Mouse (Mus musculus) frontal cortex, postnatal 10 days (tissue): ENCODE data around the gene Nmu.

Source experiments
- DNase-seq, 2 experiments: peaks; one replicate each; pipeline ENCODE4 v3.0.0; 2022; ENCODE audit warnings: low spot score in 2 of 2, mixed read lengths in 1 of 2

Gene Nmu

DNA sequence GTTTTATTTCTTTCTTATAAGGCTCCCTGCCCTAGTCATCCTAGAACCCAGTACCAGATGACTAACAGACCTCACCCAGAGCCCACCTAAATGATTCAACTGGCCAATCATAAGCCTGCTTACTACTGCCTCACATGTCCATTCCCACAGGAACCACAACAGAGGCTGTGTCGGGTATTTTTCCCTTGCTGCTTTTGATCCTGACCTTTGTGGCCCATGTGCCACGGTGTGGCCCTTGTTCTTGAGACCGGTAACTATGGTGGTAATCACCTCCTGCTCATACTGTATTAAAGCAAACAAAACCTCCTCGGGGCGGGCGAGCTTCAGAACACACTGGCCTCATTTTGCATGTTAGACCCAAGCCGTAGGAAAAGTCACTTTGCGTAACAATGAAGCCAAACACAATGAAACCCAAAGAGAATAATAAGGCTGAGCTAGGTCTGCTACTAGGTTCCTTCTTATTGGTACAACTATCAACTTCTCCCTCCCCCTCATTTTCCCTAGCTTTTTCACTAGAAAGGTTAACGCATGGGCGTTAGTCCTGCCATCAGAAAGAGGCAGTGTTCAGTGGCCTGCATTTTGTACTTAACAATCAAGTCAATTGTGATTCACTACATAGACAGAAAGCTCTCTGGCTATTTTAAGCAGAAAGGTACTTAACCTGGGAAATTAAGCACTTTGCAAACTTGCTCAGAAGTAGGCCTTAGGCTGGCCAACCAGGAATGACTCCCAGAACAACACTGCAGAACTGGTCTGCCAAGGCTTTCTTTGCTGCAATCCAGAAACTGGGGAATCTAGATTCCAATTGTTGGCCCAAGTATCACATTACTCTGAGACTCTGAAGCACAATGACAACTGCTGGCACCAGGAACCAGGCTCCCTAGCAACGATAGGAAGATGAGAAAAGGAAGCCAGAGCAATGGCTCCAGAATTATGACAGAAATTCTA, 42.1 kb downstream of the Nmu start:
- DNase-seq = no peak

DNA sequence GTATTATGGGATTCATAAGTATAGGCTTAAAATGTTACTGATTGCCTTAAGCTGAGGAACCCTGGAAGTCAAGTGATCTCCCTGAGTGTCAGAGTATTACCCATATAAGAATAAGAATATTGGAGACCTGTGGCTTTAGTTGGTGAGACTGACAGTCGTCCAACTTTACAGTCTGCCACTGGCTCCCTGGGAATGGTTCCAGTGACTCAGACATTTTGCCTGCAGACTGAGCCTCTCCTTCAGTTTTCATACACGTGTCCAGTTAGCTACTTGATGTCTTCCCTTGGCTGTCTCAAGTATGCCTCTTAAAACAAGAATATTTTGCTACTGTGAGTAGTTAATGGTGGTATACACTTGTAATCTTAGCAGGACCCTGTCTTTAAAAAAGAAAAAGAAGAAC, 55.4 kb downstream of the Nmu start:
- no peak for DNase-seq

DNA sequence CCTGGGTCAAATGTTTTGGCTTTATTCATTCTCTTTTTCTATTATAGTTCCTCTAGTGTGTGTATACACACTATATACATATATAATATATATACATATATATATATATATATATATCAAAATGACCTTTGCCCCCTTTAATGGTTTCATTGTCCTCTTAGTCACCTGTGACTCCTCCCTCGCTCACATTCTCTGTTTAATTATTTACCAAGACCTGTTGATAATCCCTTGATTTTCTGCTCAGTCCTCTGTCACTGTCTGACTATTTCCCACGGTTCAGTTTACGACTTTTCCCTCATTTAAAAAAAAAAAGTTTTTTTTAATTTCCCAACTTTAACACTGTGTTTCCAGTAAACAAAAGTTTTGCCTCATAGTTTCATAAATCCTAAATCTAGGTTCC, 57.3 kb downstream of the Nmu start:
- DNase-seq = no peak

DNA sequence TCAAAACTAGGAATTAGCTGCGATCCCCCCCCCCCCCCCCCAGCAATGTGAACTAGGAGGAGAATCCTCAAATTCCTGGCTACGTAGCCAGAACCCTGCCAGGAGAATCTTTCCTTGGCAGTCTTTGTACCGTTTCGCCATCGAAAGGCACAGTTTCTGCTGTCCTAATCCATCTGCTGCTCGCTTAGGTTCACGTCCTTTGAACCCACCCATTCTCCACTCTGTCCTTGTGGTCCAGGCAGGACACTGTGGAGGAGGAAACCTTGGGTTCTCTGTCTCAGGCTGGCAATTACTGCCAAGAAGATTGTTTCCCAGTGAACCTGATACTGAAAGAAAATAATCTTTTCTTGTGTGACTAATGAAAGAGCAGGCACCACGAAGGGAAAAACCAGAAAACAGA, 58.0 kb downstream of the Nmu start:
- no peak for DNase-seq

DNA sequence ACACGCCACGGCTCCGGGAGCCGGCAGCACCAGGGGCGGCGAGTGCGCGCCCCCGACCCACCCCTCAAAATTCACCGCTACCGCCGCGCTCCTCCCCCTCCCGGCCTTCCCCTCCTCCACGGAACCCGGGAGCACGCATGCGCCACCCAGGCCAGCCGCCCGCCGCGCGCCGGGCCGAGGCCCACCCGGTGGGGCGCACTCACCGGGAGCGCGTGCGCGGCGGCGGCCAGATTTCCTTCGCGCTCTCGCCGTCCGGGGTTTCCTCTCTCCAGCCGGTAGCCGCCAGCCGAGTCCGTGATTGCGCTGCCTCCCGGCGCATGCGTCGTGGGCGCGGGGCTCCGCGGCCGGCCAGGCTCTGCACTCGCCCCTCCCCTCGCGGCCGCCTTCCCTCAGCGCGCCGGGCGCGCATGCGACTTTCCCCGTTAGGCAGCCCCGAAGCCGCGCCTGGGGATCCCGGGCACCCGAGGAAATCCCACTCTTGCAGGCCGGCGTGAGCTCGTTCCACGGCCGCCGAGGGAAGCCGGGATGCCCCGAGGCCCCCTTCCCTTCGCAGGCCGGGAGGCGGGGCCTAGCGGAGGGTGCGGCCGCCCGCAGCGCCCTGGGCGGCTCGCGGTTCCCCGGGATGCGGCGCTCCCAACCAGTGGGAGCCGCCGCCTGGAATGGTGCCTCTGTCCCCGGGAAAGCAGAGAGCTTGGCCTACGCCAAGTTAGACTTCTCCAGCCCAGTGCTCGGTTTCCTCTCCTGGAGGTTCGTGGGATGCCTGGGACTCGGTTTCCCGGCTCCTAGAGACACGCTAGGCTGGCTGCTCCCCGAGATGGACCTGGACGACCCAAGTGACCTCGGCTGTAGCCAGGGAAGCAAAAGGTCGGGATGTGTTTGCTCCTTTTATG, 58.9 kb downstream of the Nmu start, which contains the start of gene Clock:
Gene Clock, minus strand, starts transcription at position 341 of the 890 bp plus-strand sequence.
- DNase-seq = peak; percentile 83 to 91

DNA sequence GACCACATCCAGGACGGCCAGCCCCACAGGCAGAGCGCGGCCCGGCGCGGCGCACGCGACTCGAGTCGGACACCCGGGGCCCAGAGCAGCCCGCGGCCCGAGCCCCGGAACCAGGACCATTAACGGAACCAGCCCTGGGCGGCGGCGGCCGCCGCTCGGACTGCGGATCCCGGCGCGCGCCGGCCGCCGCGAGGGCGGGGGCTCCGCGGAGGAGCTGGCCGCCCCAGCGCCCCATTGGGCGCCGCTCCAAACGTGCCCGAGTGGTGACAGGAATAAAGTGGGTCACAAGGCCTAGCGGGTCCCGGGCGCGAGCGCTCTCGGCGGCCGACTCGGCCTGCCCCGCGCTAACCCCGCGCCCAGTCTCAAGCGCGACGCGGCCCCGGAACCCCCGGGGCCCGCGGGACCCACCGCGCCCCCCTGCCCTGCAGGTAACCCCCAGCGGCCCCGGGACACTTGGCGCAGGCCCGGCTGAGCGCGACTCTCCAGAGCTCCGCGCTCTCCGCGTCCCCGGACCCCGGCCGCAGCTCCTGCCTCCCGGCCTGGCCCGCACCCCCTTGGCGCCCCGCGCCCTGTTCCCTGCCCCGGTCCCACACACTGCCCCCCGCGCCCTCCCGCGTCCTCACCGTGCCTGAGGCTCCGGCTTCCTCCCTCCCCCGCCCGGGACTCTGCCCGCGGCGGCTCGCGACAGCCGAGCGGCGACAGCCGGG, 59.7 kb downstream of the Nmu start:
- peak; percentile 53 to 73 for DNase-seq

DNA sequence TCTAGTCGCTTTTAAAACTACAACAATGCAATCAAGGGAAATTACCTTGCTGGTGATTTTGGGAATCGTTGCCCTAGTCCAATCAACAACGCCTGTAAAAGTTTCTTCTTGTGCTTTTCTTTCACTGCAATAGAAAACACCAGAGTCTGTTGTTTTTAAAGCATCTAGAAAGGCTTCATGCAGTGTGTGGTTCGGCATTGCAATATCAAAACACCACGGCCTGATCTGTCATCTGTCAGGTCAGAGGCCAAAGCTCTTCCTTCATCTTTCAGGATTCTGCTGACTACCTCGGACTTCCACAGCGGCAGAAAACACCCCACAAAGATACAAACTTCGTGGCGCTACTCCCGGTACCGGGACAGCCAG, 60.2 kb downstream of the Nmu start:
- DNase-seq = no peak

DNA sequence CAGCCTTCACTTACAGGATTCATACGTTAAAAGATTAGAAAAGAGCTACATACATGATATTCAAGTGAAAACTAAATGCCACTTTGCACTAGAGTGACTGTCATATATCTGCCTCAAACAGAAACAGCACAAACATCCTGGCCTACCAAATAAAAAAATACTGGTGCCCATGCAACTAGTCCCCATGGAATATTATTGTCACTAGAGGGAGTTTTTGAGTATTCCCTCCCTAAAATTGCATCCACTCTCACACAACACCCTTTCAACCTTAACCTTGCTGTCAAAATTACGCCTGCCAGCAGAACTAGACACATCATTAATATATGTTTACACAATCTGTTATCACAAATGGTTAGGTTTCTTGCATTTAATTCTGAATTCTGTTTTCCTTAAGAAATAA, 61.6 kb downstream of the Nmu start:
- DNase-seq = no peak

DNA sequence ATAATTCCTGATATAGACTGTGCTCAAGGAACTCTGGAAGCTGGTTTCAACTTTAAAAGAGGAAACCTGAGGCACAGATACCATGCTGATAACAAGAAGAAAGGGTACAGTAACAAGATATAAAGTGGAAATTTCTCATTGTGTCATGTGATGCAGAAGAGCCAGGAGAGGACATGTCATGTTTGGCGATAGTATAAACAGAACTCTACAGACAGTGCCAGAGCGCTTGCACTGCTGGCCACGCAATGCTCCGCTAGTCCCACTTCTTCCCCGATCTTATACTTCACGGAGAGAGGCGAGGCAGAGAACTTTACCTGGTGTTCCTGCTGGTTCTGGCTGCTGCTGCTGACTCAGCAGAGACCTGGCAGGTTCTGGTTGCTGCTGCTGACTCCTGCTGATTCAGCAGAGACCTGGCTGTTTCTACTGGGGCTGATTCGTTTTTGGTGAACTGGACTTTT, 74.3 kb downstream of the Nmu start:
- DNase-seq = no peak

DNA sequence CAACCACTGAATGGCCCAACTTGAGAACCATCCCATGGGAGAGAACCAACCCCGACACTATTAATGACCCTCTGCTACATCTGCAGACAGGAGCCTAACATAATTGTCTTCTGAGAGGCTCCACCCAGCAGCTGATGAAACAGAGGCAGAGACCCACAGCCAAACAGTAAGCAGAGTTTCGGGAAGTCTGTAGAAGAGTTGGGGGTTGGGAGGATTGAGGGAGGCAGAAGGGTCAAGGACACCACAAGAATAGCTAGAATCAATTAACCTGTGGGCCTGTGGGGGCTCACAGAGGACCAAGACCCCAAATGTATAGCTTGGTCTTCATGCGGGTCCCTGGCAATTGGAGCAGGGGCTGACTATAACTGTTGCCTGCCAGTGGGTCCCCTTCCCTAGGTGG, 75.3 kb downstream of the Nmu start:
- DNase-seq = no peak

DNA sequence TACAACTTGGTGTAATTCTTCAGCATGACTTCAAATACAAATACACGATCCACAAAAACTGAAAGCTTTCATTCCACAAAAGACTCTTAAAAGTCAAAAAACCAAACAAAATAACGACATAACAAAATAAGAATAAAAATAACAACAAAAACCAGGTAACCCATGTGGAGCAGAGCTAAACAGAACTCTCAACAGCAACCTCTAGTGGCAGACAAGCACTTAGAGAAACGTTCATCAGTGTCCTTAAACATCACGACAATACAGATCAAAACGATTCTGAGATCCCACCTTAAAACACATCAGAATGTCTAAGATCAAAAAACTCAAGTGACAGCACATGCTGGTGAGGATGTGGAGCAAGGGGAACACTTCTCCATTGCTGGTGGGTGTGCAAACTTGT, 76.5 kb downstream of the Nmu start:
- no peak for DNase-seq

DNA sequence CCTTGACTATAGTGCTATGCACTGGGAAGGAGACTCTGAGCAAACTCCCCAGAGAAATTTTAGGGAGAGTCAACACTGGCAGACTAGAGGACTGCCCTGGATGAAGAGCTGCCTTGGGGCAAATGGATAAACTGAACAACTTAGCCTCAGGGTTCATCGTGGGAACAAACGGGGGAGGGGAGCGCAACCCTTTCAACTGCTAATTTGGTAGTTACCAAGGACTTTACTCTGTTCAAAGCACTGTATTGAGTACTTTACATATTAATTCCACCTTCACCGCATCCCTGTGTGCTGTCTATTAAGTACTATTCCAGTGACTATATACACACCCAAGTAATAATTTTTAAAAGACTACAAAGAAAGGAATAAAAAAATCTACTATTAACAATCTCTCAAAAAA, 77.9 kb downstream of the Nmu start:
- DNase-seq = no peak

DNA sequence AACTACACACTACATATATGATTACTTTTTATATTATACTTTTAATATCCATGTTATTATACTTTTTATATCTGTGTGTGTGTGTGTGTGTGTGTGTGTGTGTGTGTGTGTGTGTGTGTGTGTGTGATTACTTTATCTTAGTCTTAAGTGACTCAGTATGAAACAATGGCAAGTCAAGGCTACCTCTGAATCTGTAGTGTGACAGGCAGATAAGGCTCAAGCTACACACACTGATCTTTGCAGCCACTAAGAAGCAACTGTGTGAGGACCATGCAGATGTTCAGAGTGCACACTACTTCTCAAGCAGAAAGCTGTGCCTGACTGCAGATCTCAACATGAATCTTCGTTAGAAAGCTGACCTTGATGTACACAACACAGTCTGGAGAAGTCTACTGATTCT, 79.7 kb downstream of the Nmu start:
- no peak for DNase-seq
